Mouse (Mus musculus) left cerebral cortex, postnatal 36 days (tissue): ENCODE measurements at regions not wholly inside any gene's neighbourhood (a gene's known extent, or its start where the extent isn't known, plus 50 kb on each side); places are given as distances from the start of the nearest gene placed in this dataset.
"Not testable (repeated sequence)": the region's sequence is repeated elsewhere in the genome, so short reads cannot be mapped to it uniquely, and the experiment has no call there.

Experiments used
- DNase-seq, 2 experiments: peaks; one replicate each; pipeline ENCODE4 v3.0.0; 2021 to 2022; ENCODE audit warnings: low spot score in 2 of 2, mixed read lengths in 1 of 2
- intact Hi-C: fragments of 180-260 bp; cut with DNase I; formaldehyde crosslinking; loops from one replicate; pipeline ENCODE4 v1.15.1; 2025

GRCm38 (mm10) chrX:65778656-65779370 is 525.2 kb downstream of the 4930447F04Rik start:
- intact Hi-C loops, DNase-seq: not testable (repeated sequence)

- intact Hi-C loops = no loop called here
- no peak for DNase-seq
Observed at GRCm38 (mm10) chrX:65769861-65770260, 534.2 kb downstream of the 4930447F04Rik start.

GRCm38 (mm10) chrX:65734577-65734976 is 569.4 kb downstream of the 4930447F04Rik start:
- intact Hi-C loops = no loop called here
- peak in 1 of 2 experiments; percentile 6 for DNase-seq

- DNase-seq = no peak
- intact Hi-C loops = loop anchor here (5.0 kb wide), 1 partner anchor 1418 kb away; no protein-coding TSS in a partner anchor
Observed at GRCm38 (mm10) chrX:65715562-65715961, 588.5 kb downstream of the 4930447F04Rik start.
